Mouse (Mus musculus): ENCODE results near the gene Capn2.

Capn2 gene

DNA sequence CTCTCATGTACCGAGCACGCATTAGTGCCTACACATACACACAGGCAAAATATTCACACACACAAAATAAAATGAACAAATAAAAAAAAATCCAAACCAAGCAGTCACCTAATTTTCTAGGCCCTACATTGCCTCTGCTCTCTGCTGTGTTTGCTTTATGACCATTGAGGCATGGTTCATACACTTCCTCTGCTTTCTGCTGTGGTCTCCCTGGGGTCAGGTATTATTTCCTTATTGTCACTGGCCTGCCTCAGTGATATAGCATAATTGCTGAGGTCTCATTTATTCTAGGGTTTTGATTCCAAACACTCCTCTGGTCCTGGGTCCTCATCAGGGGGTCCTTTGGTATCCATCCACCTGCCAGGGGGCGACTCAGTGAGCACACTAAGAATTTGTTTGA lies 8.2 kb upstream of the Capn2 start:
- DNase-seq (ENCODE audit: low spot score in 2 of 2) = no peak

DNA sequence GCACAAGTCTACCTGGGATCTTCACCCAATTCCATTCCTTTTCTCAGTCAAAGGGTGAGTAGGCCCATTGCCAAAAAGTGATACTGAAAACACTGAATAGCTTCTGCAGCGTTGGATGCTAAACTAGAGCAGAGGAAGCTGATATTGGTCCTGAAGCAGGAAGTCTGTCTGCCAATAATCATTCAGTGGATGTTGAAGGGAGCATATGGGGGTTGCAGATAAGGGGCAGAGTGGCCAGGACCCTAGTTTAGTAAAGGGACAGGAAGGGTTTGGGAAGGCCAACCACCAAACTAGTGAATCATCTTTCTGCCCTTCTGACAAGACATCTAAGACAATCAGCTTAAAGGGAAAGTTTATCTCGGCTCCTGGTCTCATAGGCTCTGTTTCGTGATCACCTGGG lies 6.3 kb upstream of the Capn2 start:
- no peak for DNase-seq (ENCODE audit: low spot score in 2 of 2)

DNA sequence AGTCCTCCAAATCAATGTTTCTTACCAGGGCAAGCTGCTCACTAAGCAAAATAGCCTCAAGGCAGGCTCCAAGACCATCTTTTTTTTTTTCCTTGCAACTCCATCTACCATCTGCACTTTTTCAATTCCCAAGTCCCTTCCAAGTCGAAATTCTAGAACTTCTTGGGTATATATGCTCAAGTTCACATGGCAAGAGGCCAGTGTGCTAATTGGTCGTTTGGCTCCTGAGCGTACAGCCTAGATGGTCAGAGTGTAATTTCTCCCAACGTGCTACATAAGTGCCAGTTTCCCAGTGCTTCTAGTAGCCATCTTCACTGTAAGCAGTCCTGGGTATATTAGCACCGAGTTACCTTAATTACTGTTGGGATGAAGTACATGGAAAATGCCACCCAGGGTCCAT lies 5.6 kb upstream of the Capn2 start:
- DNase-seq (ENCODE audit: low spot score in 2 of 2) = no peak

DNA sequence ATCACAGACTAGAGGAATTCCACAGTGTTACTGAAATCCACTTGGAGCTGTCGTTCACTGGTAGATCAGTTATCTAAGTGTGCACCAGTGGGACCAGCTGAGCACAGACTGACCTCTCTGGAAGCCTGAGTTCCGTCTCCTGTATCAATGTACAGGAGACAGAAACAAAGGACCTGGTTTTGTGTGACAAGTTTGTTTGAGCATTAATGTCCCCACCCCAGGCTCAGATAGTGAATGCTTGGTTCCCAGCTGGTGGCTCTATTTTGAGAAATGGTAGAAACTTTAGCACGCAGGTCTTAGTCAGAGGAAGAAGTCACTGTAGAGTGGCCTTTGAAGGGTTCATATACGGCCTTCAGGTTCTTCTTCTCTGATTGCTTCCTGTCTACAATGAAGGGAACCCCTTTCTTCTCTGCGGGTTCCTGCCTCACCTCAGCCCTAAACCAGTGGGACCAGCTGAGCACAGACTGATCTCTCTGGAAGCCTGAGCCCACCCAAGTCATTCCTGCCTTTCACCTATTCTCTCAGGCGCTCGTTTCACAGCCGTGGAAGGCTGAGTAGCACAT lies 3.6 kb upstream of the Capn2 start:
- DNase-seq (ENCODE audit: low spot score in 2 of 2) = no peak

- peak; percentile 79 to 83 for DNase-seq (ENCODE audit: low spot score in 2 of 2)
Observed at GRCm38 (mm10) chr1:182520091-182520937, 2.9 kb upstream of the Capn2 start.

DNA sequence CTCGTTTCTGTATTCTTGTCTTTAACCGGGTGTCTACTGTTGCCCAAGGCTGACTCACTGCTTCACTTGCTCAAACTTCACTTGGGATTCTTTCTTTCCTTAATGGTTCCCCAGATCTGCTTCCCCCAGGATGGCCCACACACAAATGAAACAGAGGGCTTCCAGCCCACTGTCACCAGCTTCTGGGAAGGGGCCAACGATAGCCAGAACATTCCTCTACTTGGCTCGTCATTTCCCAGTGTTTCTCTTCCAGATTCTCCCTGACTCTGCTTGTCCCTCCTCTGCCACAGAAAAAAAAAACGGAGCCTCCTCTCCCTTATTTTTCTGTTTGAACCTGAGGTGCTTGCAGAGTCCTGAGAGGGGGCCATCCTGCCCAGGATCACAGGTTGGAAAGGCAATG lies 1.9 kb upstream of the Capn2 start:
- DNase-seq (ENCODE audit: low spot score in 2 of 2) = no peak

DNA sequence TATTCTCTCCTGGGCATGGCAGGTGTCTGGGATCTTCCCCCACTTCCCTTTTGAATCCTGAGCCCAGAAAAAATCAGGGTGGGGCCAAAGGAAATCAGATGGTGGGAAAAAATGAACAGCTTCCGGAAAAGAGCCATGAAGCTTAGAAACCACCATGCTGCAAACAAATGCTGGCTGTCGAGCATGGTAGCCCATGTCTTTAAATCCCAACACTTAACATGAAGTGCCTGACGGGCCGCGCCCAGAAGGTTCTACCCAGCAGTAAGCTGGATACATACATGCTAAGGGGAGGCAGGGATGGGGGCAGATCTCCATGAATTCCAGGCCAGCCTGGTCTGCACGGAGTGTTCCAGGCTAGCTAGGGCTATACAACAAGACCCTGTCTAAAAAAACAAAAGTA lies 1.4 kb upstream of the Capn2 start:
- no peak for DNase-seq (ENCODE audit: low spot score in 2 of 2)

- DNase-seq (ENCODE audit: low spot score in 2 of 2) = no peak
Observed at GRCm38 (mm10) chr1:182518143-182518680, 804 bp upstream of the Capn2 start.

DNA sequence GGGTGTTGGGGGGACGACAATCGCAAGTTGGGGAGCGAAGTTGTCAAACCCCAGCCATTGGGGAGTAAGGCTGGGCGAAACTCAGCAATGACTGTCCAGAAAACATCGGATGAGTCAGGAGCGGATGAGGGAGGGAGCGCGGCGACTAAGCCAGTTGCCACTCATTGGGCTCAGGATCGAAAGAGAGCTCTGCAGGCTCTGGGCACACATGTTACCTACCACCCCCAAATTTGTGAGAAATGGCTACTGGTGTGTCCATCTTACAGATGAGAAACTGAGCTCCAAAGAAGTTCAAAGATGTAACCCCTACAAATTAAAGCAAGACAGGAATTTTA lies 236 bp upstream of the Capn2 start:
- no peak for DNase-seq (ENCODE audit: low spot score in 2 of 2)

DNA sequence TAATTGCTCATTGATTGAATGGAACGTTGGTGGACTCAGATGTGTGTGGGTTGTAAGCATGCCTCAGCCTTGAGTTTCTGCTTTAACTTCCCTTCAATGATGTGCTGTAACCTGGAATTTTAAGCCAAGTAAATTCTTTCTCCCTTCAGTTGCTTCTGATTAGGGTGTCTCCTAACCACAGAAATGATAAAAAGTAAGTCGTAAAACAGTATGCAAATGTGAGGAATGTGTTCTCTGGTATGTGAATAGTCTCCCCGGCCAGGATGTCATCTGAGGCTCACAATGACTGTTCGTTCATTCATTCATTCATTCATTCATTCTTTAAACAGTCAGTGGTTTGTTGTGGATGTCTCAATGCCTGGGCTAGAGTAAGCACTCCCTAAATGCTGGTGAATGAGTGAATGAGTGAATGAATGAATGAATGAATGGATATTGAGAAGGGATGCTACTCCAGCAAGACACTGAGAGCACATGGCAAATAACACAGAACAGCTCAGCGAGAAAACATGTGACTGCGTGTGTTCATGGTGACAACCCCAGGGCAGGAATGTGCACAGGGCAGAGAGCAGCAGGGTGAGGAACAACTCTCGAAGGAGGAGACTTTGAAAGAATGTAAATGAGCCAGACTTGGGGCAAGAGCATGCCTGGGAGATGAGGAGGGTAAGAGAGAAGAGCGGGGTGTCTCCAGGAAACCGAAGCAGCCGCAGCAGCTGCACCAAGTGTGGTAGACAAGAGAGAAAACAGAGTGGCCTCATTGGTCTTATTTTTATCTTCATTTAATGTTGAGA lies 2.4 kb downstream of the Capn2 start:
- DNase-seq (ENCODE audit: low spot score in 2 of 2) = no peak

DNA sequence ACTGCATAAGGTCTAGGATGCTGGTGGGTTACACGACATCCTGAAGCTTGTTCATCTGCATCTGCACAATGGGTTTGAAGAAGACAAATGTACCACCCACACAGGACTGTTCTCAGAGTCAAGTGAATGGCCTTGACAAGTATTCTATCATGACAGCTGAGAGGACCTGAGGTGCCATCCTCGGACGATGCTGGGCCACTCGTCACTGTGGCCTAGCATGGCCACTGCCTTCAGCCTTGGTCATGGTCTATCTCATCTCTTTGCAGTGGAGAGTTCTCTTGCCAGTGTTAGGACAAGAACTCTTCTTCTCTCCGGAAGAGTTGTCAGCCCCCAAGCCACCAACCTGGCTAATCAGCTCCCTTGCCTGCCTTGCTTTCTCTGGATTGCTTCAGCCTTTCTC lies 3.7 kb downstream of the Capn2 start:
- no peak for DNase-seq (ENCODE audit: low spot score in 2 of 2)

DNA sequence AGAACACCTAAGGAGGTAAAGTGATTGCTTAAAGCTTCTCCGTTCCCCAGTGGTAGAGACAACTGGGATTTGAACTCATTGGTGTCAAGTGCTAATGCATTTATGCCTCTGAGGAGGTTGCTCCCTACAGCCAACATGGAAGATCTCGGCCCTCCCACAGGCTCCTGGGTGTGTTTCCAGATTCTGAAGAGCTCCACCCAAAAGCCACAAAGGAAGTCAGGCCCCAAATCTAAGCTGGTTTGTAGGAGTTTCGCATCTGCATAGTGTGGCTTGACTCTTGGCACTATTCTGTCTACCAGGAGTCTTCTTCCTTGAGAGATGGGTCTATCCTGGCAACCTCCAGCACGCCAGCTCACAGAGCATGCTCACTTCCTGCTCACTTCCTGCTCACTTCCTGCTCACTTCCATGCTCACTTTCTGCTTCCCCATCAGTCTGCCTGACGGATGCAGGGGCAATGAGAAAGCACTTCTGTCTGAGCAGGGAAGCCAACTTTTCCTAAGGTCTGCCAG lies 4.5 kb downstream of the Capn2 start:
- DNase-seq (ENCODE audit: low spot score in 2 of 2) = peak in 1 of 2 experiments; percentile 39

GRCm38 (mm10) chr1:182511778-182512177 lies 5.6 kb downstream of the Capn2 start:
- no peak for DNase-seq (ENCODE audit: low spot score in 2 of 2)

DNA sequence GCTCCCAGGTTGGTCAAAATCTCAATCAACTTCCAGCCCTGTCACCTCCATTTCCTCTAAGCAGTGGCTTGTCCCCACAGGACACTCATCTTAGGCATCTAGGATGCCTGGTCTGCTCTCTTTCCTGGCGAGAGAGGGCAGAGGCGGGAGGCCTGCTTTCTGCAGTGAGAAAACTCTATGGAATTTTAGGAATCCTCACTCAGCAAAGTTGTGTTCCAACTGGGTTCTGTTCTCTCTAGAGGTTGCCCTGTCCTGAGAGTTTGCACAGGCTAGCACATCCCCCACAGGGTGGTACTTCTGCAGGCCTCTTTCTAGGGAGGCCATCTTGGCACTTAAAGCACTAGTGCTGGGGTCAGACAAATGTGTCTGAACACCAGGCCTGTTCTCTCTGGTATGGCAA lies 6.3 kb downstream of the Capn2 start:
- DNase-seq (ENCODE audit: low spot score in 2 of 2) = no peak

DNA sequence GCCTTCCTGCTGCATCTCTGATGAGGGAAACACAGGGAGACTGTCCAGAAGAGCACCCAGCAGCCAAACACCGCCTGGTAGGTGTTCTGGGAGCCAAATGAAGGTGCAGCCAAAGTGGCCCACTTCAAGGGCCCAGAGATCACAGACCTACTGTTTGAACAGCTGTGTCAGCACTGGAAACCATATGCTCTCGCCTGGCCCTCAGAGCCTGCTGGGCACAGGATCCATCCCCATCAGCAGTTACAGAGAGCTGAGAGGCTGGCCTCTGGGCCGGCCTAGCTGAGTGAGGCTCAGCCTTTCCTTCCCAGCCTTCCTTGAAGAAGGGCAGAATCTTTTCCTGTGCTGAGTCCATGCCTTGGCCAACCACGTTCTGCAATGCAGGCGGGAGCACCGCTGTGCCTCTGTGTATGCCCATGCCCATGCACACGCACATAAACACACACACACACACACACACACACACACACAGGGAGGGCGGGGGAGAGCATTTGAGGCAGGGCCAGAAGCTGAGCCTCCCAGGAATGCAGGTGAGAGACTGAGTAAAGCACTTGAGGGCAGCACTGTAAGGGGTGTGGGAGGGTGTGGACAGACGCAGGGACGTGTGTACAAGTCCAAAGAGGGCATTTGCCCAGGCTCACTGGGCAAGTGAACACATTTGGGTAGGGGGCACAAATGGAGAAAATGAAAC lies 8.2 kb downstream of the Capn2 start:
- DNase-seq (ENCODE audit: low spot score in 2 of 2) = no peak

DNA sequence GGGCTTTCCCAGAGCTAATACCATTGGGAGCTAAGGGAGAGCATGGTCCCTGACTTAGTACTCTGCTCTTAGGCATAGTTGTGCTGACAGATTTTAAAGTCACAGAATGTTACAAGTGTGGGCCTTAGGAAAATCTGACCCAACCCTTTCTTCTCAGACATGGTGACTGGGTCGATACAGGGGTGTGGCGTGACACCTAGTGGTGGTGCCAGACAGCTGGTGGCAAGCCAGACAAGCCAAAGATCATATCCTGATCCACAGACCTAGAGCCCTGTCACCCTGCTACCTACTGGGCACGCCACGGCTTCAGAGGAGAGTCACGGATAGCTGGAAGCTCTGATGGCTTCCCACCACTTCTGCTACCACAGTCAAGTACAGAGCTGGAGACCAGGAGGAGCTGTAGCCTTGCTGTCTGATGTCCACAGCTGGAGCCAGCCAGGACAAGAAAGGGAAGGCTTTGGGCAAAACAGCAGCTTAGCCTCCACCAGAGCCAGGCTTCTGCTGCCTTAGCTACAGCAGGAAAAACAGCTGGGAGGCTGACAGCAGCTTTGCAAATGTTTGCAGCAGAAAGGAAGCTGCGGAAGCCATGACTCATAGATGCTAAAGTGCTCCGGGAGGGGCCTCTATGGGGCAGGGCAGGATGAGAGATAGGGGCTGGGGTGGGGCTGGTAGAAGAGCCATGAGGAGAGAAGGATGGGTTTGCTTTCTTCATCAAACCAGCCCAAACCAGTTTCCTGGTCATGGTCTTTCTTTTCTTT lies 11.0 kb downstream of the Capn2 start:
- peak; percentile 87 to 92 for DNase-seq (ENCODE audit: low spot score in 2 of 2)

- no peak for DNase-seq (ENCODE audit: low spot score in 2 of 2)
Observed at GRCm38 (mm10) chr1:182505291-182505690, 12.1 kb downstream of the Capn2 start.

GRCm38 (mm10) chr1:182504223-182504622 lies 13.2 kb downstream of the Capn2 start:
- peak; percentile 80 to 81 for DNase-seq (ENCODE audit: low spot score in 2 of 2)

GRCm38 (mm10) chr1:182503206-182503900 lies 14.1 kb downstream of the Capn2 start:
- DNase-seq (ENCODE audit: low spot score in 2 of 2) = no peak

DNA sequence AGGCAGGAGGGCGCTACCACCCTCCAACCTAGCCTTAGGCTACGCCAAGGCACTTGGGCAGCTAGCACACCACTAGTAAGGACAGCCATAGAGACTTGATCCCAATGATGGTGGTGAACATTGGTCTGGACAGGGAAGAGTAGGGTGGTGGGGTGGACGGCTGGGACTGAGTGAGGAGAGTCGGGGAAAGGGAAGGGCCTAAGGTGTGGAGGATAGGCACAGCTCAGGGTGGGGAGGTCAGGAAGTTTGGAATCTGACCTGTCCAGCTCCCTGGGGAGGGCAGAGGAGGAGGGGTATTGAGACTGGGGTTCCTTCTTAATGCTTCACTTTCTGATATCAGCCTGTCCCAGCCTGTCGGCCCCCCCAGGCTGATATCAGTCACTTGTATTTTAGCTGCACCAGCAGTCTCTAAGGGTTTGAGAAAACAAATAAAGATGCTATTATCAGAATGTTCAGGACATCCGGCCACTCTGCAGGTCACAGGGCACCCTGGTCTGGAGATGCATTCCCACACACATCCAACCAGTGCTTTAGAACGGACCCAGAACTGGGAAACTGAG lies 14.8 kb downstream of the Capn2 start:
- no peak for DNase-seq (ENCODE audit: low spot score in 2 of 2)
